Mouse (Mus musculus): Measurements from ENCODE around the gene Arl5b. TPM values are rescaled to one million over a fixed set of nuclear protein-coding genes. Genes with fewer than 3 reads are reported as not detected.
A peak's percentile ranks its signal among the peaks of the same experiment; 100 is the strongest.

Arl5b gene
- total RNA-seq, 2 experiments from 2014 or later = 23.5 to 37.7 TPM

GRCm38 (mm10) chr2:15060856-15061255 lies 11.7 kb downstream of the Arl5b start:
- H3K27ac ChIP-seq = no peak overlapping the region
- TF ChIP-seq CTCF (IDR thresholded peaks at IDR 0.05) = no peak

GRCm38 (mm10) chr2:15063815-15064214 lies 14.6 kb downstream of the Arl5b start:
- no peak overlapping the region for H3K27ac ChIP-seq
- intact Hi-C loops (cut with DNase I) = no loop called here
- DNase-seq (ENCODE audit: extremely low spot score in 1 of 2, low spot score in 2 of 2) = no peak
- H3K4me3 ChIP-seq = no peak overlapping the region
- no peak for TF ChIP-seq CTCF (IDR thresholded peaks at IDR 0.05)

More at GRCm38 (mm10) chr2:15060856-15061255, 11.7 kb downstream of the Arl5b start:
- no peak overlapping the region for H3K4me3 ChIP-seq
- DNase-seq (ENCODE audit: extremely low spot score in 1 of 2, low spot score in 2 of 2) = no peak
- intact Hi-C loops (cut with DNase I) = no loop called here

DNA sequence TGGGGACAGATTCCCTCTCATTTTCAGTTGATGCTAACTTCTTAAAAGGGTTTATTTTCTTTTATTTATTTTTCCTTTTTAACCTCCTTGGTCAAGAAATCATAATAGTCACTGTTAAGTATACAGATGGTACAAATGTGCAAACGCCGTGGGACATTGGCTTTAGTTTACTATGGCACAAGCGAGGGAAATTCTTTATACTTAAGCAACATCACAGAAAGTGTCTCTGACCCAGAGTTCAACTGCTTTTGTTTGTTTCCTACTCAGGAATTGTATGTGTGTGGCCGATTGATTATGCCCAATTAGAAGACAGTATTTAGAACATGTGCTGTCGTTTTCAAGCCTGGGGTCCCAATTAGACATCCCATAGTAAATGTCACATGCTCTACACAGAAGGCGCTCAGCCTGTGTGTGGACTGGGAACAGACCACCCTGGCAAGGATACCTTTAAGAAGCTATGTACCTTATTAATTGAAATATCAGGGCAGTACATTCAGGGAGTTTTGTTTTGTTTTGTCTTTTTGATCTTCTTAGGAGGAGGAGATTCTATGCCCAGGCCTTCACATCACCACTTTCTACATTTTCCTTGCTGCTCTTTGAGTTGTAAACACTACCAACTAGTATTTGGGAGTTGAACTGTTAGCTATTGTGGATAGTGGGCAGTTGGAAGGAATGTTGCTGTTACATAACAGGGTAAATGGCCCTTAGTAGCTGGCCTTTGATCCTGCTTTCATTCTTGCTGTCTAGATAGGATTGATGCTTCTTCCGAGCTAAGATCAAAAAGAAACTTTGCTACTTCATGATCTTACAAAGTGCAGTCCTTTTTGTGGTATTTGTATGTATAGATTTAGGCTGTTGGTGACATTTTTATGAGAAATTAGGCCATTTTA lies 15.4 kb downstream of the Arl5b start:
- intact Hi-C loops (cut with DNase I) = no loop called here
- no peak for TF ChIP-seq CTCF (IDR thresholded peaks at IDR 0.05)
- H3K27ac ChIP-seq = no peak overlapping the region
- no peak overlapping the region for H3K4me3 ChIP-seq
- no peak for DNase-seq (ENCODE audit: extremely low spot score in 1 of 2, low spot score in 2 of 2)

GRCm38 (mm10) chr2:15065447-15065846 lies 16.3 kb downstream of the Arl5b start:
- no peak for TF ChIP-seq CTCF (IDR thresholded peaks at IDR 0.05)
- H3K27ac ChIP-seq = no peak overlapping the region
- intact Hi-C loops (cut with DNase I) = no loop called here
- no peak overlapping the region for H3K4me3 ChIP-seq
- no peak for DNase-seq (ENCODE audit: extremely low spot score in 1 of 2, low spot score in 2 of 2)

GRCm38 (mm10) chr2:15067091-15067490 lies 17.9 kb downstream of the Arl5b start:
- TF ChIP-seq CTCF (IDR thresholded peaks at IDR 0.05) = no peak
- no peak for DNase-seq (ENCODE audit: extremely low spot score in 1 of 2, low spot score in 2 of 2)
- Histone ChIP-seq H3K4me3 (no peak overlapping the region), H3K27ac (no peak overlapping the region)
- intact Hi-C loops (cut with DNase I) = no loop called here

GRCm38 (mm10) chr2:15083702-15084101 lies 34.5 kb downstream of the Arl5b start:
- no peak for TF ChIP-seq CTCF (IDR thresholded peaks at IDR 0.05)
- no peak for DNase-seq (ENCODE audit: extremely low spot score in 1 of 2, low spot score in 2 of 2)
- Histone ChIP-seq H3K4me3 (no peak overlapping the region), H3K27ac (no peak overlapping the region)
- intact Hi-C loops (cut with DNase I) = no loop called here

- TF ChIP-seq CTCF (IDR thresholded peaks at IDR 0.05) = no peak
- intact Hi-C loops (cut with DNase I) = no loop called here
- H3K4me3 ChIP-seq = no peak overlapping the region
- H3K27ac ChIP-seq = no peak overlapping the region
- no peak for DNase-seq (ENCODE audit: extremely low spot score in 1 of 2, low spot score in 2 of 2)
Measured at GRCm38 (mm10) chr2:15087308-15087707, 38.1 kb downstream of the Arl5b start.

DNA sequence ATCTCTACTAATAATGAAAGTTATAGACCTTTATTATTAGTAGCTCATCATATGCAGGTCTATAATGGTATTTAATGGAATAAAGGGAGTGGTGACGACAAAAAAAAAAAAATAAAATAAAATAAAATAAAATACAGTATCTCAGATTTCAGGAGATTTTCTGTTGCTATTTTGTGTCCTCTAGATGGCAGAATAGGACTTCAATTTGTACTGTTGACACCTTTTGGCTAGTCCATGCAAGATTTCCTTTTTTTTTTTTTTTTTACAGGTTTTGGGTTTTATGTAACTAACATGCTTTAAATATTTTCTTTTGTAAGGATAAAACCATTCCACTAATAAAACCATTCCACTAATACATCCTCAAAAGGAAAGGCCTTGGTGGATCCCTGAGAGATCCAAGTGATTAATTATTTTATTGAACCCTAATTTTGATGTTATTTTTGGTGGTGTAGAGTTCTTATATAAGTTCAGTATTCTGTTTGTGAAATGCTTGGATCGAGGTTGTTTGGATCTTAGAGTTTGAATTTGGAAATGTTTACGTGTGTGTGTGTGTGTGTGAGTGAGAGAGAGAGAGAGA lies 47.4 kb downstream of the Arl5b start:
- H3K27ac ChIP-seq = no peak overlapping the region
- no peak overlapping the region for H3K4me3 ChIP-seq
- peak; percentile 62 for TF ChIP-seq CTCF (IDR thresholded peaks at IDR 0.05)
- intact Hi-C loops (cut with DNase I) = loop anchor here (5.0 kb wide), 2 partner anchors 1216 to 1261 kb away; partner anchors contain the start of gene Plxdc2
- no peak for DNase-seq (ENCODE audit: extremely low spot score in 1 of 2, low spot score in 2 of 2)

- H3K4me3 ChIP-seq = no peak overlapping the region
- TF ChIP-seq CTCF (IDR thresholded peaks at IDR 0.05) = no peak
Measured at GRCm38 (mm10) chr2:15104386-15104785, 55.2 kb downstream of the Arl5b start.

DNA sequence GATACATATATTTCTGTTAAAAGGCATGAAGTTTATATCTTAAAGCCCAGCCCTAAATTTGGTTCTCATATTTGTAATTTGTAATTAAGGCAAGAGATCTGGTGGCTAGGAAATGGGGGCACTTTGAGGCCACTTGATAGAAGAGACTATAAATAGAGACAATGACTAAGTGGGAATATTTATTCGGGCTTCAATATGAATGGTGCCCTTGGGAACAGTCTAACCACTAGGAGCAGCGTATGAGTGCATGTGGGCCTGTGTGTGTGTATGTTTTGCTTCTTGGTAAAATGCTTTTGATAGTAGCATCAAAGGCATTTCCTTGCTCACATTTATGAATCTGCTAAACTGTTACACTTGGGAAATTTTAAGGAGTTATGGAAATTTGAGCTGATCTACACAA lies 62.1 kb downstream of the Arl5b start:
- Histone ChIP-seq H3K4me3 (no peak overlapping the region), H3K27ac (no peak overlapping the region)
- no peak for TF ChIP-seq CTCF (IDR thresholded peaks at IDR 0.05)
- intact Hi-C loops (cut with DNase I) = no loop called here
- no peak for DNase-seq (ENCODE audit: extremely low spot score in 1 of 2, low spot score in 2 of 2)

More at GRCm38 (mm10) chr2:15104386-15104785, 55.2 kb downstream of the Arl5b start:
- no peak for DNase-seq (ENCODE audit: extremely low spot score in 1 of 2, low spot score in 2 of 2)
- no peak overlapping the region for H3K27ac ChIP-seq
- intact Hi-C loops (cut with DNase I) = no loop called here

DNA sequence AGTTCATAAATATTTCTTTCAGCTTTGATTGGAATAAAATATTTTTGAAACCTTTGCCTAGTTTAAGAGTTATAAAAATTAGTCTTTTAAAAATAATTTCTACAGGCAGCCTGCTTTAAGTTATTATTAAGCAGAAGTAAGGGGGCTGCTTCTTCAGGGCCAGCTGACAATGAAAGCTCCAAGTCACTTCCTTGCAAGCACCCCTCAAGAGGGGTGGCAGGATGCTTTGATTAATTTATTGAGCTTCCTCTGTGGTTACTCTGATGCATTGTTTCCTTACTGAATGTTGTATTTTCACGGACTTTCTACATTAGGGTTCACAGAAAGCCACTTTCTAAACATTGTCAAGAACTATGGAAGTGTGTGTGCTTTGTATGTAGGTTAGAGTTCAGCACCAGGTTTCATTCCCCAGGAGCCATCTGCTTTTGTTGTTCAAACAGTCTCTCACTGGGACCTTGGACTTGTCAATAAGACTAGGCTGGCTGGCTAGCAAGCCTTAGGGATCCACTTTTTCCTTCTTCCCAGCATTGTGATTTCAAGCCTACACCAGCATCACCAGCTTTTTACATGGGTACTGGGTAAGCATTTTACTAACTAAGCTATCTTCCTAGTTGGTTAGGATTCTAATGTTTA lies 62.7 kb downstream of the Arl5b start:
- no peak for DNase-seq (ENCODE audit: extremely low spot score in 1 of 2, low spot score in 2 of 2)
- no peak overlapping the region for H3K4me3 ChIP-seq
- no peak overlapping the region for H3K27ac ChIP-seq
- intact Hi-C loops (cut with DNase I) = no loop called here
- no peak for TF ChIP-seq CTCF (IDR thresholded peaks at IDR 0.05)

DNA sequence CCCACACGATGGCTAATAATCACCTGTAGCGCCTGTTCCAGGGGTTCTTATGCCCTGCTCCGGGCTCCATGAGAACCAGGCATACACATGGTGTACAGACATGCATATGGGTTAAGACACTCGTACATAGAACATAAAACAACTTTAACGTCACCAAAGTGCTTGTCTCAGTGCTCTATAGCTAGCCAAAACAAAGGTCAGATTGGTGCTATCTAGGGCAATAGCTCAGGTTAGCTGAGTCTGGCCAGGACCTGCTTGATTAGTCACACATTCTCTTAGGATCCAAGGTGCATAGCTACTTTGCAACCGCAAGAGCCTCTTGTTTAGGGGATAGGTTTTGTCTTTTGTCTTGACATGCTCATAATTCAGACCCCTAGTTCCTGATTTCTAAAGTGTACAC lies 63.5 kb downstream of the Arl5b start:
- no peak for TF ChIP-seq CTCF (IDR thresholded peaks at IDR 0.05)
- intact Hi-C loops (cut with DNase I) = no loop called here

More for the DNA sequence above, 63.5 kb downstream of the Arl5b start:
- H3K27ac ChIP-seq = no peak overlapping the region
- no peak overlapping the region for H3K4me3 ChIP-seq
- no peak for DNase-seq (ENCODE audit: extremely low spot score in 1 of 2, low spot score in 2 of 2)
